Mouse (Mus musculus): ENCODE data around the gene H2afy2.
A peak's percentile ranks its signal among the peaks of the same experiment; 100 is the strongest.

The H2afy2 gene

DNA sequence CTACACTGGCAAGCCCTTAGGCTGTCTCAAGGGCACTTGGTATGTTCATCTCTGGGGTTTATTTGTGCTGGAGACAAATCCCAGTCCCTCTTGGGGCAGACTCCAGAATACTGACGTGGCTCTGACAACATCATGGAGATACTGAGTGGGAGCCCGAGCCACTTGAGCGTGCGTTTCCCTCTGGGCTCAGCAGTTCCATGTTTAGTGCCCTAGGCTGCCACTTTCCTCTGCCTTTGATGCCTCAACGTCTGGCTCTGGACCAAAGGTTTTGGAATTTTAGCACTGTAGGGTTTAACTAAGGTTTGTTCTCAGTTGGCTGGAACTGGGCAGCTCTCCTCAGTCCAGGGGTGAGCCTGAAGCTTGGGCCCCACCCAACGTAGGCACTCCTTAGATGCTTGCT lies 60.7 kb downstream of the H2afy2 start:
- no peak for DNase-seq (ENCODE audit: low read depth, low spot score)

DNA sequence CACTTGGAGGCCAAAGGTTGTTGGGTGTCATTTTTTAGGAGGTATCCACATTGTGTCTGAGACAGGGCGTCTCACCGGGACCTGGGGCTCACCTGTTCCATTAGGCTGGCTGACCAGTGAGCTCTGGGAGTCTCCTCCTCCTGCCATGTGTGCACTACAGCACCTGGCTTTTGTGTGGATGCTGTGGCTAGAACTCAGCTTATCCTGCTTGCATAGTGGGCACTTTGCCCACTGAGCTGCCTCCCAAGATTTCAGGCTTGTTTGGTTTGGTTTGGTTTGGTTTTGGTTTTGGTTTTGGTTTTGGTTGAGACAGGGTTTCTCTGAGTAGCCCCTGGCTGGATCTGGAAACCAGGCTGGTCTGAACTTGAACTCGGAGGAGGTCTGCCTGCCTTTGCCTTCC lies 61.7 kb downstream of the H2afy2 start:
- DNase-seq (ENCODE audit: low read depth, low spot score): no peak

DNA sequence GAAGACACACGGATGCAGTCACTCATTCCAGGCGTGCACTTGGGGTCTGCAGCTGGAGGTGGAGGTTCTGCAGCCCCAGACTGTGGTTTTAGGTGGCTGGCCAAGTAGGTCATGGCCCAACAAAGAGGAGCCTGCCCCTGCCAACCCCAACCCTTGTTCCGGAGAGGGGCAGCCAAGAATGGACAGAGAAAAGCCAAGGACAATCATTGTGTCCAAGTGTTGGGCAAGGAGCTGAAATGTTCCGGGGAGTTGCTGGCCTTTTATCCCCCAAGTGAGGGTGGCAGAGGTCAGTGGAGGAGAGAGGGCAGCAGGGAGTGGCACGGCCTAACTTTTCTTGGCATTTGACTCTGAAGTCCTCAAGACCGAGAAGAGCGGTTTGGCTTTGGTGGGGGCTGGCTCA lies 63.6 kb downstream of the H2afy2 start:
- DNase-seq (ENCODE audit: low read depth, low spot score): no peak

DNA sequence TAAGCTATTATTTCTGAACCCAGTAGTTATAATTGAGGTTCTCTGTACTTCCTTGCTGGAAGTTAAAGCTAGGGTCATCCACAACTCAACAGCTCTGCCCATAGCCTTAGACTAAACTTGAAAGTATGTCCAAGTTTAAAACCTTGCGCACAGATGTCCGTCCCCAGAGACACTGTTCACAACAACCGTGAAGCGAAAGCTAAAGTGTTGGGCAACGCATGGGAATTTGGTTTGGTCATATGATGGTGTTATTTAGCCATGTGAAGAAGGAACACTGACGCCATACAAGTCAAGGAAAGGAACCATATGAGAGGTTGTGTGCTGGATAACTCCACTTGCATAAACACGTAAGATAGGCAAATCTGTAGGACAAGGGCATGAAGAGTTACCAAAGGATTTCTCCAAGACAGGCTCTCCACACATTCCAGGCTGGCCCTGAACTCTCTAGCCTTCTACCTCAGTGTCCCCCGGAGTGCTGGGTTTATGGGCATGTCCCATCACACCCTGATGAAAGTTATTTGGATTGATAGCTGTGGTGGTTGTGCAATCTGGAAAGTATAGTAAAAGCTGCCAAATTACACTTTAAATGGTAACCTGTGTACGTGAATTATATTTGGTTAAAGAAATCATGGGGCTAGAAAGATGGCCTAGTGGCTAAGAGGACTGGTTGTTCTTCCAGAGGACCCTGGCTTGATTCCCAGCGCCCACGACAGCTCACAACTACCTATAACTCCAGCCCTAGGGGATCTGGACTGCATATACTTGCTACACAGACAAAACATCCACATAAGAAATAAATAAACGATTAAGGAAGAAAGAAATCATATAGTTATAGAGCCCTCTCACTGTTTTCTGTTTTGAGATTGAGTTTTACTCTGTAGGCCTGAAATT lies 66.3 kb downstream of the H2afy2 start:
- DNase-seq (ENCODE audit: low read depth, low spot score): no peak

DNA sequence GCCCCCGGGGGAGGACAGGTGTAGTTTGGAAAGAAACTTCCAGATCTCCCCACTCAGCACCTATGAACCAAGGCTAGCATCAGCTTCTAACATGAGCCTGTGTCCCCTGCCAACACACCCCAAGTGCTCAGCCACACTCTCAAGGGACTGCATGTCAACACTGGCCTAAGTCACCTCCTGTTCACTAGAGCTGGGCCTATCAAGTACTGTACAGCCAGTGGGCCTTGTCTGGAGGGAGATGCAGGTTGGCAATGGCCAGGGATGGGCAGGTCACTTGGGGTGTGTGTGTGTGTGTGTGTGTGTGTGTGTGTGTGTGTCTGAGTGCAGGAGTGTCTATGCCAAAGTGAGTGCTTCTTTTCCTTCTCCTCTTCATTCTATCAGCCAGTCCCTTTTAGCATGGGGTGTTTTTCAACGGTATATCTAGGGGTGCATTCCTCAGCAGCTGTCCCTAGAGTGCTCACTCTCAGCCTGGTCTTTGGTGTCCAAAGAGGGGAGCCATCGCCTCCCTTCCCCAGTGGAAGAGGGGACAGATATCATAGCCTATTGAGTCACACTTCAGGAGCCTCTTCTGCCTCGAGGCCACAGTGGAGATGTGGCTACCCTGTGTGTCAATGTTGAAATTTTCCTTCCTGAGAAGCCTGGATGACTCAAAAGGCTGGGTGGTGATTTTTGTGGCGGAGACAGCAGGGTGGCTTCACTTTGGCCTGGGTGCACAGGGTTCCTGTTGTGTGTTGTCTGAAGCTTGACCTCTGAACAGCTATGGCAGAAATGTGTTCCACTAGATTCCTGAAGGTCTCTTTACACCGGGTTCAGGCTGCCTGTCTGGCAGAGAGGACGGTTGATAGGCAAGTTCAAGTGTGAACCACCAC lies 67.7 kb downstream of the H2afy2 start:
- DNase-seq (ENCODE audit: low read depth, low spot score): no peak

DNA sequence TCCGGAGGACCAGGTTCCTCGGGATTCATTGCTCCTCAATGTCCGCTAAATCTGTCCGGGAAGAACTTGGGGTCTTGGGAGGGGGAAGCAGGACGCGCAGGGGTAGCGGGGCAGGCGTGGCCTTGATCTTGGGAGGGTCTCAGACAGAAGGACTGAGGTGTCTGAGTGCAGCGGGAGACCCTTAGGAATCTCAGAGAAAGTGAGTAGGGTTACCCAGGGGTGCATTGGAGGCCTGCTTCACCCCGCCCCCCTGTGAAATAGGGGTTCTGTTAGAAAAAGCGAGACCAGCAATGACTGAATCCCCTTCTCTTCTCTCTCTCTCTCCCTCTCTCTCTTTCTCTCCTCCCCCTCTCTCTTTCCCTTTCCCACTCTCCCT lies 68.5 kb downstream of the H2afy2 start:
- DNase-seq (ENCODE audit: low read depth, low spot score): no peak

DNA sequence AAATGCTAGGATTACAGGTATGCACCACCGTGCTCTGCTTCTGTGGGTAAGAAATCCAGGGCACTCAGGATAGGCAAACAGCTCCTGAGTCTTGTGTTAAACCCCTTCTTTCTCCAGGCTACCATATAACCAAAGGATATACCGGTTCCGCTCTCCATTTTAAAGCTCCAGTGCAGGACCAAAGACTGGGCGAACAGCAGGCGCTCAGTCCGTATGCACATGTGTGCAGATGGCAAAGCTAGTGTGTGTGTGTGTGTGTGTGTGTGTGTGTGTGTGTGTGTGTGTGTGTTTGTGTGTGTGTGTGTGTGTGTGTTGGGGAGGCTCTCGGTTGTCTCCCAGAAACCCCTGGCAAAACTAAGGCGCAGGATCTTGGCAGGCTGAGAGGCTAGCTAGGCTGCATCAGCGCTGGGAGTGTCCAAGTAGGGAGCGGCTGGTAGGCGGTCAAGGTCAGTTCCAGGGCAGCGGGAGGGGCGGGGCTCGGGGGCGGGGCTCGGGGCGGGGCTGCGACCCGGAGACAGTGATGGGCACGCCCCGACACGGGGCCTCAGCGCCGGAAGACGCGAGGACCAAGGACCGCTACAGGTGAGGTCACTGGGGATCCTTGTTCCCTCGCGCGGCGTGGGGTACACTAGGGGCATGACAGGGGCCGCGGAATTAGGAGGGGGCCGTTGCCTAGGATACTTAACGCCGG lies 69.0 kb downstream of the H2afy2 start, which contains the start of gene Aifm2:
Aifm2 (plus strand) TSS at position 493 of the 691 bp plus-strand sequence.
- peak; percentile 49 for DNase-seq (ENCODE audit: low read depth, low spot score)

DNA sequence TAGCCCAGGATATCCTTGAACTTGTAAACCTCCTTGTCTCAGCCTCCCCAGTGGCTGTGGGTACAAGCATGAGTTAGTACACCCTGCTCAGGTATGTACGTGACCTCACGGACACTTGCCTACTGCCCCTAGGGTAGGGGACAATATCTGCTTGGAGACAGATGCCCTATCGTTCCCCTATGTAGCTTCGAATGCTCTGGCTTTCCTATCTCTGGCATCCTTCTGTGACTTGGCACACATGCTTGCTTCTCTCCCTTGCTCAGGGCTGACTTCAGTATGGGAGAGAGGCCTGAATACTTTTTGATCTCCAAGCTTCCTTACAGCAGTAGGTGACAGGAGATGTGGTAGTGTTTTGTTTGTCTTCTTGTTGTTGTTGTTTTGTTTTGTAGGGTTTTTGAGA lies 69.8 kb downstream of the H2afy2 start:
- no peak for DNase-seq (ENCODE audit: low read depth, low spot score)

DNA sequence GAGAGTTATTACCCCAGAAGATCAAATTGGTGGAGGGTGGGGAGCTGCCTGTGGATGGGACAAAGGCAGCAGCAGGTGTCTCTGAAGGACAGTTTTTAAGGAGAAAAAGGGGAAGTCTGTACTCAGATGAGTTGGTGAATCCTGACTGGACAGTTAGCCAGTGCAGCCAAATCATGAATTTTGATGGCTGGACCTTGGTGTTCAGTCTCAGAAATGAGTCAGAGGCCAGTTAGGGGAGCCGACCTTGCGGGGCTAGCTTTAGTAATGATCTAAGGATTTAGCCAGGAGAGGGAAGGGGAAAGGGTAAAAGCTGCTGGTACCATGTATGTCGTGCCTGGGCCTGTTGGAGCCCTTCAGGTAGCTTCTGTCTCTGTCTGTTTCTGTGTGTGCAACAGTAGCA lies 70.3 kb downstream of the H2afy2 start:
- no peak for DNase-seq (ENCODE audit: low read depth, low spot score)

DNA sequence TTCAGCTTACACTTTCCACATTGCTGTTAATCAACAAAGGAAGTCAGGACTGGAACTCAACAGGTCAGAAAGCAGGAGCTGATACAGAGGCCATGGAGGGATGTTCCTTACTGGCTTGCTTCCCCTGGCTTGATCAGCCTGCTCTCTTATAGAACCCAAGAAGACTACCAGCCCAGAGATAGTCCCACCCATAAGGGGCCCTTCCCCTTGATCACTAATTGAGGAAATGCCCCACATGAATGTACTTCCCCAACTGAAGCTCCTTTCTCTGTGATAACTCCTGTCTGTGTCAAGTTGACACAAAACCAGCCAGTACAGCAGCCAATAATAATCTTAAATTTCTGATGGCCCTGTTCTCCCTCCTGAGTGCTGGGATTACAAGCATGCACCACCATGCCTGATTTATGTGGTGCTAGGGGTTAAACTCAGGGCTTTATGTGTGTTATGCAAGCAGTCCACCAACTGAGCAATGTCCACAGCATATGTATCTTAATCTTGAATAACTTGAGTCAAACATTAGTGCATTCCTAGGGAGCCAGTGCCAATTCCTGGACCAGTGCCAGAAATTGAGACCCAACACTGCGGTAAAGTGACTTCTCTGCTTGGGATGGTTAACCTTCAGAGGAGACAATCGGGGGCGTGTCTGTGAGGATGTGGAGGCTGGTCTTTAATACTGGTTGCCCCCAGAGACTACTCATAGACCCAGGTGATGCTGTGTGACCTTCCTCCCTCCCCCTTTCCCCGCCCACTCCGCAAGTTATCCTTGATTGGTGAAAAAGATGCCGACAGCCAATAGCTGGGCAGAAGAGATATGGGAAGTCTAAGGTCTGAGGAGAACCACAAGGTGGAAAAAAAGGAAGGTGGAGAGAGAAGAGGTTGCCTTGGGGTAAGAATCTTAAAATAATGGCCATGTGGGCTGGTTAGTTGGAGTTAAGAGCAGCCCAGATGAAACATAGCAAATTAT lies 77.3 kb downstream of the H2afy2 start:
- DNase-seq (ENCODE audit: low read depth, low spot score): no peak

DNA sequence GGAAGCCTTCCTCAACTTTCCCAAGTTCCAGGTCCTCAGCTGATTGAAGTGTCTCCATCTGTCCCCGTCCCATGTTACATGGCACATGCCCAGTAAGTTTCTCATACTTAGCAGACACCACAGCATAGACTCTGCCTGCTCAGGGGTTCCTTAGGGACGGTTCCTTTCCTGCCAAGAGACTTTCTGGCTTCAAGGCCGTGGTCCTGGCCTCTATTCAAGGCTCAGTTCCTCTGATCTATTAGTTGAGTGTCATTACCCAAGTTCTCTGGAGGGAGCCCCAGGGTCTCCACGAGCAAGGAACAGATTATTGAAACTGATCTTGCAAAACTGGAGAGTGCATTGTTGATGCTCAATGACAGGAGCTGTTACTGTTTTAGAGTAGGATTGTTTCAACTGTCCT lies 79.3 kb downstream of the H2afy2 start:
- no peak for DNase-seq (ENCODE audit: low read depth, low spot score)

DNA sequence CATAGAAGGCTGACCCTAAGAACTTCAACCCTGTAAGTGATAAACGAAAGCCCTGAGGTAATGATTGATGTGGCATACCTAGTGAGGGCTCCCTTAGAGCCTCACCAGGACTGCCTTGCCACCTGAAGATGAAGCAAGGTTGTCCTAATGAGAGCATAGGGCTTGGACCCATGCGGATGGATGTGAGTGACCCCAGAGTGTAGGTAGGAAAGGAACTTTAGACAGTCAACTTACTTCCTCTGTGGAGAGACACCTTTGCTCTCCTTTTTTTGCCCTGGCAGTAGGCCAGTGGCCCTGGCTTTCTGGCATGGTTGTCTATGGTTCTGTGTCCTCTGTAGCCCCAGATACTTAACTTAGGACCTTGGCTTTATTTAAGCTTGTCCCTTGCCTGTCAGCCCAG lies 86.9 kb downstream of the H2afy2 start:
- DNase-seq (ENCODE audit: low read depth, low spot score): no peak

DNA sequence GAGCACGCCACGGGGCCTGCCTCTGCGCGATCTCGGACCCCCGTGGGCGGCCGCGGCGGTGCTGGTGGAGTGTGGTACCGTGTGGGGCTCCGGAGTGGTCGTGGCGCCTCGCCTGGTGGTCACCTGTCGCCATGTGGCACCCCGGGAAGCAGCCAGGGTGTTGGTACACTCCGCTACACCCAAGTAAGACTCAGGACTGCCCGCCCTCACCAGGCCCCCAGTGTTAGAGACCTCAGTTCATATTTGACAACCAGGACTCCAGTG lies 87.5 kb downstream of the H2afy2 start:
- DNase-seq (ENCODE audit: low read depth, low spot score): no peak

DNA sequence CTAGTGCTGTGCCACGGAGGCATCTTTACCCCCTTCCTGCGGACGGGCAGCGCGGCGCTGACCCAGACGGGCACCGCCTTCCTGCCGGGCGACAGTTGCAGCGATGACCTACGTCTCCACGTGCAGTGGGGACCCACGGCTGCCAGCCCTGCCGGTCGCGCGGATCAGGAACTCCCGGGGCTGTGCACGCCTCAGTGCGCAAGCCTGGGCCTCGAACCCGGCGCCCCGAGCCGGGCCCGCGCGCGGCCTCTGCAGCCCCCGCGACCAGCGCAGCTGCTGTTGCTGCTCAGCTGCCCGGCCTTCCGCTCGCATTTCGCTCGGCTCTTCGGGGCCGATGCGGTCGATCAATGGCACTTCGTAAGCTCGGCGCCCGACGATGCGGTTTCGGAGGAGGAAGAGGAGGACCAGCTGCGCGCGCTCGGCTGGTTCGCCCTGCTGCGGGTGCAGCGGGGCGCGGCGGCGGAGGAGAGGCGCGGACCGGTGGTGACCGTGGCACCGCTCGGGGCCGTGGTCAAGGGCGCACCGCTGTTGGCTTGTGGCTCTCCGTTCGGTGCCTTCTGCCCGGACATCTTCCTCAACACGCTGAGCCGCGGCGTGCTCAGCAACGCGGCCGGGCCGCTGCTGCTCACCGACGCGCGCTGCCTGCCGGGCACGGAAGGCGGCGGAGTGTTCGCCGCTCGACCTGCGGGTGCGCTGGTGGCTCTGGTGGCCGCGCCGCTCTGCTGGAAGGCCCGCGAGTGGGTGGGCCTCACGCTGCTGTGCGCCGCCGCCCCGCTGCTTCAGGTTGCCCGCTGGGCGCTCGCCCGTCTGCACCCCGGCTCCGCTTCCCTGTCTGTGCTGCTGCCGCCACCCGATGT lies 88.0 kb downstream of the H2afy2 start:
- peak; percentile 64 for DNase-seq (ENCODE audit: low read depth, low spot score)

DNA sequence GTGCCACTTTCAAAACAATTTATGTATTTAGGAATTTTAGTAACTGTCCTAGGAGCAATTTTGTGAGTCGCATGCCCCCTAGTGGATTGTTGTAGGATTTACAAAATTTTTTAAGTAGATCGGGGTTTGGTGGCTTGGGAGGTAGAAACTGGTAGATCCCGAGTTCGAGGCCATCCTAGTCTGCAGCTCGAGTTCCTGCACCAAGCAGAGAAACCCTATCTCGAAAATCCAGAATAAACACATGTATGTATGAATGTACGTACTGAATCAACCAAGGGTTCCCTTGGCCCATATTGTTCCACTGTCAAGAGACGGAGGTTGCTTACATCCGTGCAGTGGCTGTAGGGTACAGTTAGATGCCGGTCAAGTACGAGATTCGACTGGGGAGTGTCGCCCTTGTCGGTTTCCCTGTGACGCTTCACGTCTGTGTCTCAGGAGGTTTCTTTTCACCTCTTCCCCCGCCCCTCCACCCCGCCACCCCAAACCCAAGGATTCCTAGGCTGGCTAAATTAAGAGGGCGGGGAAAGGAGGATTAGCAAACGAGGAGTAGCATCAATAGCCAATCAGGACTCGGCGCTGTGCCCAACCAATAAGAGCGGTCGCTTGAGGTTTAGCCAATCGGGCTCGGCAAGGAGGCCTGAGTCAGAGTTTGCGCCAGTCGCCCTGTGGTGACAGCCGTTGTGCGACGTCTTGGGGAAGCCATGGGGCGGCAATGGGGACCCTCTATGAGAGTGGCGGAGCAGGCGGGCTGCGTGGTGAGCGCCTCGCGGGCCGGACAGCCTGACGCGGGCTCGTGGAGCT lies 88.9 kb downstream of the H2afy2 start, which contains the start of gene Tysnd1:
Tysnd1 (plus strand) TSS at position 645 of the 801 bp plus-strand sequence.
- peak; percentile 96 for DNase-seq (ENCODE audit: low read depth, low spot score)

DNA sequence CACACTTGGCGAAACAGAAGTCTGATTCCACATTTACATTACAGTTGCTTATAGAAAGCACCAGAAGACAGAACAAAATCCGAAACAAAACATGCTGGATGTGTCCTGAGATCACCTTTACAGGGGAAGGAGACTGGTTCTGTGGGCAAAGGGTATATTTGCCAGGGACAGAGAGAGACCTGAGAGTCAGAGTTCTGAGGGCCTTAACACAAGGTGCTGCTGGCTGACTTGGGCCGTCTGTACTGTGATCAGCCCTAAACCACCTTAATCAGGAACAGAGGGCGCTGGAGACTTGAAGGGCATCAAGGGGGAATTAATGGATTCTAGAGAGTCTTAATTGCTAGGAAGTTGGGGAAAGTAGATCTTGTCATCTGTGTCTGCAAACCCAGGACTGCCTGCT lies 90.4 kb downstream of the H2afy2 start:
- DNase-seq (ENCODE audit: low read depth, low spot score): no peak

DNA sequence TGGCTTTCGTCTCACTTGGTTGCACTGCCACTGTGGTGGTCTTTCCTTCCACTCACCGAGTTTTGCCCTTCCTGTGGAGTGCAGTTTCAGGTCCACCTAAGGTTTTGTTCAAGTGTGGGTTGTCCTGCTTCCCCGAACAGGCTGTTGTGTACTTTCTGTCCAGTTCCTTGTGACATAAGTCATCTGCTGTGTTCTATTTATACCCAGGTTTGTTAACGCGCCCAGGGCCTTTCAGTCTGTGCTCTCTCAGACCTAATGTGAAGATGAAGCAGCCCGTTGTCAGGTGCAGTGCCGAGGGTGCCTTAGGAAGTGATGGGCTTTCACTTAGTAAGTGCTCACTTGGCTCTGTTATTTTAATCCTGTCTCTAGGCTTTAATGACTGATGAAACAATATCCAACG lies 94.5 kb downstream of the H2afy2 start:
- no peak for DNase-seq (ENCODE audit: low read depth, low spot score)

Data from CD4-positive helper T cell, adult 2 months (primary cell).